Mouse (Mus musculus) right cerebral cortex, postnatal 25 days (tissue): ENCODE measurements around the gene Fam118a.
"Not testable (repeated sequence)": the region's sequence is repeated elsewhere in the genome, so short reads cannot be mapped to it uniquely, and the experiment has no call there.

ENCODE experiments used
- DNase-seq: peaks from one replicate; pipeline ENCODE4 v3.0.0; 2022

Gene Fam118a

GRCm38 (mm10) chr15:85015771-85016170 lies 13.0 kb upstream of the Fam118a start:
- DNase-seq: peak; percentile 60

DNA sequence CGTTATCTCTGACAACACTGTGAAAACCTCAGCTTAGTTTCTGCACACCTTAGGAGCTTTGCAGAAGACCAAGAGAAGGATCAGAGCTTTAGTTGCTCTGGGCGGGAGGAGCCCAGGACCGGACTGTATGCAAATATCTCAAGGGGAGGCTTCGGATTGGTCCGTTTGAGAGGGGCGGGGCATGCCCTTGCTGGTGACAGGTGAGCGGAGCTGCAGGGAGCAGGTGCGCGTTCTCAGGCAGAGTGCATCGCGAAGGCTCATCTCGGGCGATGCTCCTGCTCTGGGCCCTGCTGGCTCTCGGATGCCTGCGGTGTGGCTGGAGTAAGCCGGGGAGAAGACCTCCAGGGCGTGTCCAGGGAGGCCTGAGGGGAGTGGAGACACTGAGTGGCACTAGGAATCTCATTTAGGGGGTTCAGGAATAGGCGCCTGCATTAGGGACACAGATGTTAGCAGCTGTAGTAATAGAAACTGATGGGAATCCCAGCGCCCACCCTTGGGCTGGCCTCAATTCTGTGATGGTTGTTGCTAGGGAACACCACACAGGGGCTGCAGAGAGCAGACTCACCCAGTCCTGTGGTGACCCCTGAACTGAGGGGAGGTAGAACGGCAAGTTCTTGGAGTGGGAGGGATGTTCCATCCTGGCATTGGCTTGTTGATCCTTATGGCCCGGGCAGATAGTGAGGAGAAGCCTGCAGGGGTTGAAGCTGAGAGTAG lies 11.6 kb upstream of the Fam118a start, which contains the start of gene Upk3a:
Gene Upk3a, plus strand, starts transcription at position 191 of the 714 bp plus-strand sequence.
- DNase-seq: no peak

DNA sequence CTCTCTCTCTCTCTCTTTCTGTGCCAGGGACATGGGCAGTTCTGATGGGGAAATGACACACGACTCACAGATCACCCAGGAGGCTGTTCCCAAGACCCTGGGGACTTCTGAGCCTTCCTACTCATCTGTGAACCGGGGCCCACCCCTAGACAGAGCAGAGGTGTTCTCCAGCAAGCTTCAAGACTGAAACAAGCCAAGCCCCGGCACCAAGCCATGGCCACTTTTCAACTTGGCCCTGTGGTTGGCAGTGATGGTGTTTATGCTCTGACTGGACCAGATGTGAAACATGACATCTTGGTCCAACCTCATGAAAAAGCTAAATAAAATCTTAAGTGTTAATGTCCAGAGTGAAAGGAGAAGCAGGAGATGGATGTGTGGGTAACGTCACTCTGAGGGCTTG lies 6.5 kb upstream of the Fam118a start:
- DNase-seq: no peak

- no peak for DNase-seq
These were observed 2.6 kb upstream of the Fam118a start for GRCm38 (mm10) chr15:85026197-85026596.

DNA sequence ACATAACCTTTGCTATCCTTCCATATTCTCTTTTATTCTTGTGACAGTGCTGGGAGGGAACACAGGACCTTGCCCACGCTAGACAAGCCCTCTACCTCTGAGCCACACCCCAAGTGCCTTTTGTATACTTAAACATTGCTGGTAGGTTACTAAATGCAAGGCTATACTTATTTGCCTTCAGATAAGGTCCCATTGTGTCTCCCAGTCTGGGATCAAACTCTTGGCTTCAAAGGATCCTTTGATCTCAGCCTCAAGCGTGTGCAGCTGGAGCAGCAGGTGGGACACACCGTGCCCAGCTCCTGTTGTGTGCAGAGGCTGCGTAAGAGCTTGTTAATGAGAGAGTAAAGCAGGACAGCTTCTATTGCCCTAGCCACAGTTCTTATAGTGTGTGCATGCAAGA lies 1.0 kb upstream of the Fam118a start:
- DNase-seq: no peak

DNA sequence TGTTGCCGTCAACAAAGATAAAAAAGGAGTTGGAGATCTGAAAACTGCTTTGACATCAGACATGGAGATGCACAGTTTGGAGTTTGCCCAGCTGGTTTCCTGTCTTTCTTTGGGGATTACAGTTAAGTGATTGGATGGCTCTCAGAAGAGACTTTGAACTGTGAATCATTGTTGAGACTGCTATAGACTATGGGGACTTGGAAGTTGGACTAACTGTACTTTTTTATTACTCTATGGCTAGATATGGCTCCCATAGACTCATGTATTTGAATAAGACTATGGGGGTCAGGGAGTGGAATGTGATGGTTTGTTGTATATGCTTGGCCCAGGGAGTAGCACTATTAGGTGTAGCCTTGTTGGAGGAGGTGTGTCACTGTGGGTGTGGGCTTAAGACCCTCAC lies 1.9 kb downstream of the Fam118a start:
- DNase-seq: not testable (repeated sequence)

GRCm38 (mm10) chr15:85031866-85032265 lies 3.1 kb downstream of the Fam118a start:
- no peak for DNase-seq

GRCm38 (mm10) chr15:85033916-85034315 lies 5.2 kb downstream of the Fam118a start:
- DNase-seq: not testable (repeated sequence)

DNA sequence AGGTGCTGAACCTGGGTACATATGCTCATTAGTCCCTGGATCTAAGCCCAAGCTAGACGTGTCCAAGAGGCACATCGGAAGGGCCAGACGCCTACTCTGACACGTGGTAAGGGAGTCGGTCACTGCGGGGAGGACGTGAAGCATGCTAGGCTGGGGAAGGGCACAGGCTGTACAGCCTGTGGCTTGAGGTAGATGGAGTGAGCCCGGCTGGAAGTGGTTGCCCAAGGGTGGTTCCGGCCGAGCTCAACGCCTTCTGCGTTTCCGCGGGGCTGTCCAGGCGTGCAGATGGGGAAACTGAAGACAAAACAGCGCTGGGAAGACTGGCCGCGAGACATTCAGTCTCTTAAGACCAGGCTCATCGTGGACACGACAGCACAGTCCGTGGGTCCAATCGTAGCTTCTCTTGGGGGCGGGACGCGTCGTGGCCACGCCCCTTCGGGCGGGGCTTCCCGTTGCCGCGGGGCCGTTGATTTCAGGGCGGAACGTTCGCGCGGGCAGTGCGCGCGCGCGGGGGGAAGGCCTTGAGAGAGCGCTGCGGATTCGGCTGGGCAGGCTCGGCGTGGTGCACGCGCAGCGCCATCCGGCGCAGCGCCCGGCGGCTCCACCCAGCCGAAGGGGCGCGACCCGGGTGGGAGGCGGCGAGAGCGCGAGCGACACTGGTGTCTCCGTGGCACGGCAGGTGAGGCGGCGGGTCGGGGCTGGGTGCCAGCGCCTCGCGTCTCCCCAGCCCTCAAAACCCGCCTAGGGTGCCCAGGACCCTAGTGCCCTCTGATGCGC lies 8.0 kb downstream of the Fam118a start:
- peak; percentile 98 for DNase-seq

GRCm38 (mm10) chr15:85037343-85037690 lies 8.6 kb downstream of the Fam118a start:
- DNase-seq: no peak

DNA sequence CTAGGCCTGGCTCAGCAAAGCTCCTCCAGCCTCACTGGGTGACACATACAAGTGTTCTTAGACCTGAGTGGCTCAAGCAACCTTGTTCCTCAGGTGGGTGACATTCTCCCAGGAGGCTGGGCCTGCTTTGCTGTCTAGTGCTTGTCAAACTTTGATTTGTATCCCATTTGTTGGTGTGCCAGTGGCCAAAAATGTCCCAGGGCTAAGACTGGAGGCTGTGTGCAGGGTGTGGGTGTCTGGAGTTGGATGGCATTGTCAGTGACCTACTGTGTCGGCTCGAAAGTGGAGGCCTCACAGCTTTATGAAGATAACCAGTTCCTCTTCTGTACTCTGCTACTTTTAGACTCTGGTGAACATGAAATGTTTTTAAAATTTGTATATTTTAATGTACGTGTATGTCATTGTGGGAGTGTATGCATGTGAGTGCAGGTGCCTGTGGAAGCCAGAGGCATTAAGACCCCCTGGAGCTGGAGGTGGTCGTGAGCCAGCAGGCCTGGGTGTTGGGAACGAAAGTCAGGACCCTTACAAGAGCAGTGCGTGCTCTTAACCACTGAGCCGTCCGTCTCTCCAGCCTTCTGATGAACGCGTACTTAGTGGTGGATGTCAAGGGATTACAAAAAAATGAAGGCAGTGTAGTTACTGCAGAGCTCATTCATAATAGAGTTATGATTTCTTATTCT lies 12.9 kb downstream of the Fam118a start:
- DNase-seq: no peak

DNA sequence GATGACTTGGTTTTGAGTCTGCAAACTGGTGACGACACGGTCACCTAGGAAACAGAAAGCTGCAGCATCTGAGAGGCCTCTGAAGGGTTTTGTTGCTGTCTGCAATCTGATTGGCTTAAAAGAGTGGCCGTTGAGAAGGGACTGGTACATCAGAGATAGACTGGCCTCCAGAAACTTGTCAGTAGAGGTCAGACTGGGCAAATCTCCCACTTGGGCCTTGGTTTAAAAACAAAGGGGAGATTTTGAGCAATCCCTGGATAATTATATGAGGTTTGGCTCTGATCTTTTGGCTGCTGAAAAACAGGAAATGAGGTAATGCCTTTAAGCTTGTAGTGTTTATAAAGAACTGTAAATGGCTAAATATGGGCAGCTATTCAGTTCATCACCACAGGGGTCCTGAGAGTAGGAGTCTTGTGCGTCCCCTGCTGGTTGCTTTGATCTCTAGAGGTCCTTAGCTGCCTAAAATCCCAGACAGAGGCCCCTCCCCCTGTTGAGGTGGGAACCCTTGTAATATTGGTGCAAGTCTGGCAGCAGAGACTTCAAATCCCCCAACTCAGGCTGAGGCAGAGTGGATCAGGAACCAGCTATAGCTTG lies 13.7 kb downstream of the Fam118a start:
- peak; percentile 76 for DNase-seq

DNA sequence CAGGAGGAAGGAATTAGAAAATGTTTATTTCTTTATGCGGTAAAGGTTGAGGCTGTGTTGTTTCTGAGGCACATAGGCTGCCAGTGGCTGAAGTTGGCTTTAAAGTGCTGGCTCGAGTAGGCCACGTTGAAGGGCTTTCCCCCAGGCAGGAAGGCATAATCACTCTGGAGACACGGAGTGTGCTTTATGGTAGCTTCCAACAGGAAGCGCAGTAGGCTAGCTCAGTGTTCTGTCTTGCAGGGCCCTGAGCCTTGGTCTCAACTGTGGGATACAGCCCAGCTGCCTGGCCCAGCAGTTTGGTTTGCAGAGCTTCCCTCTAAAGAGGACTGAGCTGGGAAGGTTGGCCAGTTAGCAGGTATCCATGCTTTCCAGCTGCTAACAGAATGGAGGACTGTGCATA lies 14.4 kb downstream of the Fam118a start:
- no peak for DNase-seq

GRCm38 (mm10) chr15:85043761-85044160 lies 15.0 kb downstream of the Fam118a start:
- DNase-seq: no peak

DNA sequence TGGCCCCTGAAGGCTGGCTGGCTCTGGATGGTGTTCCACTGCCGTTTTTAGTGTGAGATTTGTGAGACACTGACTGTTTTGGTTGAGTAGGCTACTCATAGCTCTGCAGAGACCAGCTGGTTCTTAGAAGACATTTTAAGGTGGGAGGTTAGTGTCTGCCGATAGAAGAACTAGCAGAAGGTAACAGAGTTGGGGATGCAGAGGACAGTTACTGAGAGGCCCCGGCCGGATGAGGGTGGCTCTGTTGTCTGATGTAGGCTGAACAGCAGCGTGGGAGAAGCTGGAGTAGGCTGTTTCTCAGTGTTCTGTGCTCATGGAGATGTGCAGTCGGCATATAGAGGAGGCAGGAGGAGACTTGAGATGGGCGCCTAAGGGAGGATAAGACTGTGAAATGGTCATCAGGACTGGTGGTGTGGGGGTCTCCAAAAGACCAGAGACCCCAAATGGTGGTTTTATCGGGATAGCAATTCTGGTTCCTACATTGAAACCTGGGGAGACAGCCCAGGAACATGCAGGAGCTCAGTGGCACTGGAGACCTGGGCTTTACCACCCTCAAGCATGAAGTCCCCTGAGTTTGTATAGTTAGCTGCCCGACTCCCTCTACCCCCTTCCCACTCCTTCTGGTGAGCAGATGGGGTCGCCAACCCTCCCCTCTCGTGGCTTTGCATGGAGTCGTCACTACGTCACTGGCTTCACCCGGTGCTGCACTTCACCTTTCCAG lies 17.6 kb downstream of the Fam118a start:
- DNase-seq: no peak

GRCm38 (mm10) chr15:85047865-85048264 lies 19.1 kb downstream of the Fam118a start:
- DNase-seq: no peak

GRCm38 (mm10) chr15:85049758-85050157 lies 21.0 kb downstream of the Fam118a start:
- no peak for DNase-seq

GRCm38 (mm10) chr15:85054098-85054497 lies 25.4 kb downstream of the Fam118a start:
- DNase-seq: no peak

DNA sequence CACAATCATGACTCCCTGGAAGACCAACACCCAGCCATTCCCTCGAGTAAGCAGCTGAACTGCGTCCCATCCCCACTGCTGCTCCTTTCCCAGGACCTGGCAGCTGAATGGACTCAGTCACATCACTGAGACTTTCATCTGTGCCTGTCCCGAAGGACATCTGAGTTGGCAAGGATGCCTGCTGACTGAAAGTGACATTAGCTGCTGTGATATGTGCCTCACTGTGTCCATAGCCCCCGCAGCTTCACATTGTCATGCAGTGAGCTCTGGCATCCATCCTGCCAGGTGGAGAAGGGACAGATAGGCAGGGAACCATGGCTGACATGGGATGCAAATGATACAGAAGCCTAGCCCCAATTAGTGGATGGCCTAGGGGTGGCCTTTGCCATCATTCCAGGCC lies 26.4 kb downstream of the Fam118a start:
- DNase-seq: no peak

- DNase-seq: no peak
These were observed 34.7 kb downstream of the Fam118a start for GRCm38 (mm10) chr15:85063421-85063820.

DNA sequence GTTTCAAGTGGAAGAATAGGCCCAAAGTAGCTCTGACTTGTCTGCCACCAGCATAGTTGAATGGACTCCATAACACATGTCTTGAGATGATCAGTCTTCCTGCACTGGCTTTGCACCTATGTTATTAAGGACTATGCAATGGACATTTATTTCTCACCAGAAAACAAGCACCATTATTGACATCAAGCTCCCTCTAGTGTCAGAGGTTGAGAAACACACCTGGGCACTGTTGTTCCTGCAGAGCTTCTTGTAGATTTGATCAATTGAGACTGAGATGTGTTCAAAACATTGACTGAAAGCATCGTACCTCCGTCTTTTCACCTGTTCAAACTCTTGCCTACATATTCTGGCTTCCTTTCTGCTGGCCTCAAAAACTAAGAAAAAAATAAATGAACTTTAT lies 41.8 kb downstream of the Fam118a start:
- DNase-seq: no peak

DNA sequence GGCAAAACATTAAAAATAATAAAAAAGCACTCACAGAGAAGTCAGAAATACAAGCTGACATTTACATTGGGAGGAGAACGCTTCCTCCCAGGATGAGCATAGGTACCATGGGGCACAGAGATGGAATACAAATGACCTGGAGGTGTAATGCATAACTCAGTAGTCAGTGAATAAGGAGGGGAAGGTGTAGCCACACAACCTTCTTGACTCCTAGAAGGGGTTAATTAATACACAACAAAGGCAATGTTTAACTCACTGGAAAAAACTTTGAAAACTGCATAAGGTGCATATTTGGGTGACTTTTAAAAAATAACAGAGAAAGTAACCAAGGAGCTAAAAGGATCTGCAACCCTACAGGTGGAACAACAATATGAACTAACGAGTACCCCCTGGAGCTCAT lies 43.9 kb downstream of the Fam118a start:
- DNase-seq: no peak

GRCm38 (mm10) chr15:85085641-85086040 lies 56.9 kb downstream of the Fam118a start:
- DNase-seq: no peak
